Mouse (Mus musculus) heart, embryonic 16.5 days (tissue): Measurements from ENCODE around the gene Wdr60. TPM values are rescaled to one million over a fixed set of nuclear protein-coding genes. Genes with fewer than 3 reads are reported as not detected.
"Not testable (repeated sequence)": the region's sequence is repeated elsewhere in the genome, so short reads cannot be mapped to it uniquely, and the experiment has no call there.

Experiments used
- ATAC-seq: fragments of 200-750 bp; cut with Nextera tagmentation; replicated peaks from 2 replicates; pipeline ENCODE4 v1.8.0; 2017; ENCODE audit warnings: moderate number of reproducible peaks; ENCODE audit not compliant: insufficient read depth, low FRiP score; ENCODE audit errors: extremely low read depth
- H3K27ac ChIP-seq: fragments of 300-500 bp; sonication (generic); 2 replicates; pipeline ENCODE4 v1.5.1; 2014; ENCODE audit warnings: mild to moderate bottlenecking, low read length, control low read depth, moderate library complexity
- H3K27me3 ChIP-seq: fragments of 300-500 bp; sonication (generic); 2 replicates; pipeline ENCODE4 v1.6.1; 2014; ENCODE audit warnings: low read length, mixed read lengths; ENCODE audit not compliant: control insufficient read depth, insufficient read depth
- H3K36me3 ChIP-seq: fragments of 300-500 bp; sonication (generic); 2 replicates; pipeline ENCODE4 v1.6.1; 2014; ENCODE audit not compliant: control insufficient read depth, insufficient read depth
- H3K4me1 ChIP-seq: fragments of 300-500 bp; sonication (generic); 2 replicates; pipeline ENCODE4 v1.6.1; 2014; ENCODE audit warnings: low read length, mixed read lengths; ENCODE audit not compliant: control insufficient read depth, insufficient read depth
- H3K4me2 ChIP-seq: fragments of 300-500 bp; sonication (generic); 2 replicates; pipeline ENCODE4 v1.6.1; 2014; ENCODE audit warnings: low read depth, mild to moderate bottlenecking, control low read depth, low read length
- H3K4me3 ChIP-seq: fragments of 300-500 bp; sonication (generic); 2 replicates; pipeline ENCODE4 v1.5.1; 2014; ENCODE audit warnings: mild to moderate bottlenecking, control low read depth, low read length
- H3K9ac ChIP-seq: fragments of 300-500 bp; sonication (generic); 2 replicates; pipeline ENCODE4 v1.6.1; 2014; ENCODE audit warnings: low read length, control low read depth
- H3K9me3 ChIP-seq: fragments of 300-500 bp; sonication (generic); replicated peaks from 2 replicates; pipeline ENCODE4 v1.6.1; 2016; ENCODE audit warnings: low read length; ENCODE audit not compliant: control insufficient read depth
- WGBS: fragments of 180-500 bp; shearing (Covaris S2); extraction: QIAGEN DNeasy Blood & Tissue Kit; methylation state at CpG from one replicate; pipeline ENCODE4 v1.1.7; 2014; 5-methylcytosine and 5-hydroxymethylcytosine counted together
- polyA plus RNA-seq: library from polyadenylated mRNA; unstranded; fragments of >200 nt; fragmentation: Nextera tagmentation; extraction: Ambion mirVana; gene quantifications from 2 replicates; pipeline ENCODE4 v1.2.1, GENCODE M21; 2015

Wdr60 gene
- polyA plus RNA-seq, 1 experiment from 2014 or later: 6.5 TPM

GRCm38 (mm10) chr12:116275086-116275485 lies 12.3 kb upstream of the Wdr60 start, which contains the start of gene Gm11027:
Gm11027 (plus strand) TSS chr12:116275386.
- H3K4me2 ChIP-seq, H3K36me3 ChIP-seq, H3K4me3 ChIP-seq, H3K9ac ChIP-seq, H3K4me1 ChIP-seq, H3K9me3 ChIP-seq, H3K27ac ChIP-seq, ATAC-seq: not testable (repeated sequence)
- 84% methylated on average over 2 of the region's 2 CpGs for WGBS
- peaks cover 23% of the 10 kb centered on the region for H3K27me3 ChIP-seq

DNA sequence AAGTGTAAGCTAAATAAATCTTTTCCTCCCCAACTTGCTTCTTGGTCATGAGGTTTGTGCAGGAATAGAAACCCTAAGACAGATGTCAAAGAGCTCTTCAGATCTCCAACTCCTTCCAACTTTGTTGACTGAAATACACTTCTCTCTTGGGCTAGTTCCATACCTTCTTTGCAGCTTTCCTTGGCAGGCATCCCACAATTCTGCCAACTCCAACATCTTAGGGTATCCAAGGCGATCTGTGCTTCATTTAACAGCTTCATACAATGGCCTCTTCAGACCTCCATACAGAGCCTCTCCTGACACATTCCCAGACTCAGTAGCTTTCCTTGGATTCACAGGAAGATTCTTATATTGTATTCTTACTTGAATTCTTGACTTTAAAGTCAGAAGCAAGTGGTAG lies 10.9 kb upstream of the Wdr60 start:
- Histone ChIP-seq H3K4me3 (no peak overlapping the region), H3K9me3 (no peaks in the 10 kb centered on the region), H3K4me1 (no peaks in the 10 kb centered on the region), H3K4me2 (no peak overlapping the region), H3K36me3 (no peaks in the 10 kb centered on the region), H3K9ac (no peak overlapping the region), H3K27ac (no peak overlapping the region), H3K27me3 (peaks cover 36% of the 10 kb centered on the region)
- ATAC-seq: no peak
- 48% methylated on average over 1 of the region's 1 CpGs for WGBS

DNA sequence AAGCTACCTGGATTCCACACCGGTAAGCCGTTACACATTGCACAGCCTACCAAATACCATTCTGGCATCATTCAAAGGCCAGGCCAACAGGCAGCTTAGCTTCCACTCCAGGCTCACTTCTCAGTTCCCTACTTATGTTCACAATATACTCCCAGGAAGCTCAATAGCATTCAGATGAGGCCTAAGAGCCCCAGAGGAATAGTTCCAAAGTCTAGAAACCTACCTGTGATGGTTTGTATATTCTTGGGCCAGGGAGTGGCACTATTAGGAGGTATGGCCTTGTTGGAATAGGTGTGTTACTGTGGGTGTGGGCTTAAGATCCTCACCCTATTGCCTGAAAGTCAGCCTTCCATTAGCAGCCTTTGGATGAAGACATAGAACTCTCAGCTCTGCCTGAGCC lies 8.2 kb upstream of the Wdr60 start:
- Histone ChIP-seq H3K9me3 (no peaks in the 10 kb centered on the region), H3K4me3 (no peak overlapping the region), H3K4me1 (no peaks in the 10 kb centered on the region), H3K27ac (no peak overlapping the region), H3K36me3 (no peaks in the 10 kb centered on the region), H3K27me3 (peaks cover 53% of the 10 kb centered on the region), H3K9ac (no peak overlapping the region), H3K4me2 (no peak overlapping the region)
- WGBS: 93% methylated on average over 2 of the region's 2 CpGs
- ATAC-seq: no peak

DNA sequence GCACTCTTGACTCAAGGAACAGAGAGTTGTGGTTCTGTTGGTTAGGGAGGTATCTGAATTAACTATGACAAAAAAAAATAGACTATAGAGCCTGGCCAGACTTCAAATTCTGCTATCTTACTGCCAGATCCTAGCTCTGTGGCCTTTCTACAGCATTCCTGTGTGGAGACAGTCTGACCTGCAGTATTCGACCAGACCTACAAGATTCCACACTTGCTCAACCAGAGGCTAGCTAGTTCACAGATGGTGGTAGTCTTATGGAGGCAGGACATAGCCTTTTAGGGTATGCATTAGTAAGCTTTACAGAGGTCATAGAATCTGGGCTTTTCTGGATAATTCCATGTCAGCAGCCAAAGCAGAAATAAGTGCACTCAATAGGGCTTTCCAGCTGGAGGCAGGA lies 7.7 kb upstream of the Wdr60 start:
- no peak for ATAC-seq
- Histone ChIP-seq H3K4me2 (no peak overlapping the region), H3K4me1 (no peaks in the 10 kb centered on the region; the same call in 1 of the 2 replicates), H3K36me3 (no peaks in the 10 kb centered on the region), H3K4me3 (no peak overlapping the region), H3K27ac (no peak overlapping the region), H3K27me3 (peaks cover 53% of the 10 kb centered on the region), H3K9me3 (no peaks in the 10 kb centered on the region), H3K9ac (no peak overlapping the region)
- 73% methylated on average over 1 of the region's 1 CpGs for WGBS

DNA sequence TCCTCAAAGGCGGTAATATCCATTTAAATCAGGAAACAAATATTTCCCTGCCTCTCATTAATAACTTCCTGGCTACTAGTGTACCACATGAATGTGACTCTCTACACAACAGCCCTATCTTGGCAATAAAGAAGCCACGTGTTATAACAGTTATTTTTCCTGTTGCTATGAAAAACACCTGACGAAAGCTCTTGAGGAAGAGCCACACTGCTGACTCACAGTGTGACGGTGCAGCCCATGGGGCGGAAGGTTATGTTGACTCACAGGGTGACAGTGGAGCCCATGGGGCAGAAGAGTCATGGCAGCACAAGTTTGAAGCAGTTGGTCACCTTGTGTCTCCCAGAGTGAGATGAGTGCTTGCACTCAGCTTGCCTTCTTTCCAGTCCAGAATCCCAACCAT lies 6.6 kb upstream of the Wdr60 start:
- peaks cover 47% of the 10 kb centered on the region for H3K27me3 ChIP-seq
- WGBS: 69% methylated on average over 5 of the region's 5 CpGs
- no peak overlapping the region for H3K4me2 ChIP-seq
- H3K36me3 ChIP-seq: no peaks in the 10 kb centered on the region
- no peak overlapping the region for H3K4me3 ChIP-seq
- H3K27ac ChIP-seq: no peak overlapping the region
- H3K9ac ChIP-seq: no peak overlapping the region
- H3K4me1 ChIP-seq: no peaks in the 10 kb centered on the region; the same call in 1 of the 2 replicates
- no peak for ATAC-seq
- no peaks in the 10 kb centered on the region for H3K9me3 ChIP-seq

- peaks cover 2% of the 10 kb centered on the region; the same call in 1 of the 2 replicates for H3K4me1 ChIP-seq
- no peak overlapping the region for H3K4me3 ChIP-seq
- H3K9ac ChIP-seq: no peak overlapping the region
- H3K9me3 ChIP-seq: no peaks in the 10 kb centered on the region
- no peaks in the 10 kb centered on the region for H3K36me3 ChIP-seq
- no peak overlapping the region for H3K4me2 ChIP-seq
- whole genome bisulfite sequencing: 42% methylated on average over 2 of the region's 2 CpGs
- no peak for ATAC-seq
- peaks cover 40% of the 10 kb centered on the region for H3K27me3 ChIP-seq
- no peak overlapping the region for H3K27ac ChIP-seq
Measured at GRCm38 (mm10) chr12:116265275-116265674, 2.5 kb upstream of the Wdr60 start.

- no peak overlapping the region for H3K9ac ChIP-seq
- H3K27ac ChIP-seq: no peak overlapping the region
- peaks cover 2% of the 10 kb centered on the region; the same call in 1 of the 2 replicates for H3K4me1 ChIP-seq
- no peaks in the 10 kb centered on the region for H3K36me3 ChIP-seq
- H3K9me3 ChIP-seq: no peaks in the 10 kb centered on the region
- no peak overlapping the region for H3K4me3 ChIP-seq
- H3K27me3 ChIP-seq: peaks cover 35% of the 10 kb centered on the region
- H3K4me2 ChIP-seq: no peak overlapping the region
- no peak for ATAC-seq
- WGBS: 55% methylated on average over 2 of the region's 2 CpGs
Measured at GRCm38 (mm10) chr12:116264756-116265155, 1.9 kb upstream of the Wdr60 start.

GRCm38 (mm10) chr12:116258321-116258720 lies 4.5 kb downstream of the Wdr60 start:
- H3K27ac ChIP-seq: no peak overlapping the region
- H3K36me3 ChIP-seq: no peaks in the 10 kb centered on the region
- no peaks in the 10 kb centered on the region for H3K9me3 ChIP-seq
- H3K9ac ChIP-seq: no peak overlapping the region
- H3K4me3 ChIP-seq: no peak overlapping the region
- 0 out of 2 replicates have a peak, but pooled peaks cover 2% of the 10 kb centered on the region for H3K4me1 ChIP-seq
- peaks cover 4% of the 10 kb centered on the region; the same call in 1 of the 2 replicates for H3K27me3 ChIP-seq
- 76% methylated on average over 2 of the region's 2 CpGs for WGBS
- no peak for ATAC-seq
- H3K4me2 ChIP-seq: no peak overlapping the region

GRCm38 (mm10) chr12:116255636-116256035 lies 7.2 kb downstream of the Wdr60 start:
- Histone ChIP-seq H3K9ac (no peak overlapping the region), H3K36me3 (no peaks in the 10 kb centered on the region), H3K4me2 (no peak overlapping the region), H3K27me3 (no peaks in the 10 kb centered on the region), H3K4me1 (no peaks in the 10 kb centered on the region), H3K4me3 (no peak overlapping the region), H3K27ac (no peak overlapping the region), H3K9me3 (no peaks in the 10 kb centered on the region)
- ATAC-seq: no peak
- WGBS: 82% methylated on average over 11 of the region's 11 CpGs
